Mouse (Mus musculus): ENCODE data around the gene Tnfrsf14.

Gene Tnfrsf14

GRCm38 (mm10) chr4:154948940-154949588 lies 20.7 kb upstream of the Tnfrsf14 start:
- in situ Hi-C loops (cut with MboI, MseI): no loop called here

GRCm38 (mm10) chr4:154948066-154948939 lies 19.9 kb upstream of the Tnfrsf14 start:
- in situ Hi-C loops (cut with MboI, MseI): no loop called here

GRCm38 (mm10) chr4:154946319-154946718 lies 18.0 kb upstream of the Tnfrsf14 start:
- in situ Hi-C loops (cut with MboI, MseI): no loop called here

GRCm38 (mm10) chr4:154944121-154944590 lies 15.8 kb upstream of the Tnfrsf14 start:
- in situ Hi-C loops (cut with MboI, MseI): no loop called here

- in situ Hi-C loops (cut with MboI, MseI): no loop called here
These were observed 15.1 kb upstream of the Tnfrsf14 start for GRCm38 (mm10) chr4:154943323-154944039.

- in situ Hi-C loops (cut with MboI, MseI): no loop called here
These were observed 14.4 kb upstream of the Tnfrsf14 start for GRCm38 (mm10) chr4:154942632-154943322.

- in situ Hi-C loops (cut with MboI, MseI): no loop called here
These were observed 13.5 kb upstream of the Tnfrsf14 start for GRCm38 (mm10) chr4:154941831-154942230.

GRCm38 (mm10) chr4:154940156-154940555 lies 11.8 kb upstream of the Tnfrsf14 start:
- in situ Hi-C loops (cut with MboI, MseI): no loop called here

GRCm38 (mm10) chr4:154937746-154938145 lies 9.4 kb upstream of the Tnfrsf14 start:
- in situ Hi-C loops (cut with MboI, MseI): loop anchor here (10.0 kb wide), 1 partner anchor 1087 kb away; the partner anchor contains the start of gene Tnfrsf18

- in situ Hi-C loops (cut with MboI, MseI): loop anchor here (10.0 kb wide), 1 partner anchor 1088 kb away; the partner anchor contains the start of gene Tnfrsf18
These were observed 8.3 kb upstream of the Tnfrsf14 start for GRCm38 (mm10) chr4:154936542-154937255.

GRCm38 (mm10) chr4:154935788-154936187 lies 7.4 kb upstream of the Tnfrsf14 start:
- in situ Hi-C loops (cut with MboI, MseI): loop anchor here (10.0 kb wide), 1 partner anchor 1089 kb away; the partner anchor contains the start of gene Tnfrsf18

- in situ Hi-C loops (cut with MboI, MseI): loop anchor here (10.0 kb wide), 1 partner anchor 1090 kb away; the partner anchor contains the start of gene Tnfrsf18
These were observed 6.4 kb upstream of the Tnfrsf14 start for GRCm38 (mm10) chr4:154934800-154935199.

- in situ Hi-C loops (cut with MboI, MseI): loop anchor here (10.0 kb wide), 1 partner anchor 1091 kb away; the partner anchor contains the start of gene Tnfrsf18
These were observed 5.0 kb upstream of the Tnfrsf14 start for GRCm38 (mm10) chr4:154933306-154933907.

GRCm38 (mm10) chr4:154929088-154929660 lies 811 bp upstream of the Tnfrsf14 start:
- in situ Hi-C loops (cut with MboI, MseI): no loop called here

GRCm38 (mm10) chr4:154927899-154928337 lies 445 bp downstream of the Tnfrsf14 start:
- in situ Hi-C loops (cut with MboI, MseI): no loop called here

GRCm38 (mm10) chr4:154926969-154927898 lies 1.1 kb downstream of the Tnfrsf14 start:
- in situ Hi-C loops (cut with MboI, MseI): no loop called here

GRCm38 (mm10) chr4:154925413-154925812 lies 3.0 kb downstream of the Tnfrsf14 start:
- in situ Hi-C loops (cut with MboI, MseI): no loop called here

GRCm38 (mm10) chr4:154922931-154923330 lies 5.4 kb downstream of the Tnfrsf14 start:
- in situ Hi-C loops (cut with MboI, MseI): no loop called here

All from T-helper 1 cell (primary cell).